Mouse (Mus musculus): ENCODE measurements around the gene Prl2c2. TPM values are rescaled to one million over a fixed set of nuclear protein-coding genes. Genes with fewer than 3 reads are reported as not detected.
"Not testable (repeated sequence)": the region's sequence is repeated elsewhere in the genome, so short reads cannot be mapped to it uniquely, and the experiment has no call there.

Gene Prl2c2
- not detected in 2 replicates for polyA plus RNA-seq (2014; fragmentation: Nextera tagmentation; extraction: Ambion mirVana)

GRCm38 (mm10) chr13:13005283-13005682 lies at the start of gene Prl2c2:
TSS of gene Prl2c2 (minus strand) at chr13:13005383.
- H3K9ac ChIP-seq (ENCODE audit: low read depth, low read length); H3K27me3 ChIP-seq (ENCODE audit: control insufficient read depth, insufficient read depth, low read length); H3K9me3 ChIP-seq (ENCODE audit: control insufficient read depth, low read length); H3K36me3 ChIP-seq (ENCODE audit: control insufficient read depth, insufficient read depth, low read length); H3K4me3 ChIP-seq (ENCODE audit: low read length); ATAC-seq (ENCODE audit: low FRiP score, low TSS enrichment); H3K4me2 ChIP-seq (replicated peaks; ENCODE audit: low read depth, low read length); H3K27ac ChIP-seq (ENCODE audit: low read depth, low read length); H3K4me1 ChIP-seq (ENCODE audit: control insufficient read depth, insufficient read depth, low read length): not testable (repeated sequence)
- 57% methylated on average over 2 of the region's 2 CpGs for WGBS

GRCm38 (mm10) chr13:13025872-13026271 lies 20.7 kb upstream of the Prl2c2 start:
- H3K9ac ChIP-seq (ENCODE audit: low read depth, low read length); H3K27ac ChIP-seq (ENCODE audit: low read depth, low read length); H3K4me2 ChIP-seq (replicated peaks; ENCODE audit: low read depth, low read length); H3K36me3 ChIP-seq (ENCODE audit: control insufficient read depth, insufficient read depth, low read length); H3K4me3 ChIP-seq (ENCODE audit: low read length); ATAC-seq (ENCODE audit: low FRiP score, low TSS enrichment); H3K9me3 ChIP-seq (ENCODE audit: control insufficient read depth, low read length); H3K27me3 ChIP-seq (ENCODE audit: control insufficient read depth, insufficient read depth, low read length); H3K4me1 ChIP-seq (ENCODE audit: control insufficient read depth, insufficient read depth, low read length): not testable (repeated sequence)
- 72% methylated on average over 3 of the region's 3 CpGs for WGBS

- ATAC-seq (ENCODE audit: low FRiP score, low TSS enrichment); H3K4me2 ChIP-seq (replicated peaks; ENCODE audit: low read depth, low read length); H3K4me1 ChIP-seq (ENCODE audit: control insufficient read depth, insufficient read depth, low read length); H3K36me3 ChIP-seq (ENCODE audit: control insufficient read depth, insufficient read depth, low read length); H3K9me3 ChIP-seq (ENCODE audit: control insufficient read depth, low read length); H3K27ac ChIP-seq (ENCODE audit: low read depth, low read length); H3K4me3 ChIP-seq (ENCODE audit: low read length); H3K27me3 ChIP-seq (ENCODE audit: control insufficient read depth, insufficient read depth, low read length); H3K9ac ChIP-seq (ENCODE audit: low read depth, low read length): not testable (repeated sequence)
- 81% methylated on average over 2 of the region's 2 CpGs for WGBS
Observed at GRCm38 (mm10) chr13:13013993-13014549, 8.9 kb upstream of the Prl2c2 start.

Other genes starting within 250 kb of the Prl2c2 start
- 0.69 and 0.97 TPM in 2 replicates for gene Prl2c3, start 205.3 kb downstream of the Prl2c2 start, polyA plus RNA-seq (2014; fragmentation: Nextera tagmentation; extraction: Ambion mirVana)
- gene Prl2c5, start 177.3 kb upstream of the Prl2c2 start, polyA plus RNA-seq (2014; fragmentation: Nextera tagmentation; extraction: Ambion mirVana) = not detected in 2 replicates